19 mouse cellular contexts compared by ENCODE assay signal in the genomic region with DNA sequence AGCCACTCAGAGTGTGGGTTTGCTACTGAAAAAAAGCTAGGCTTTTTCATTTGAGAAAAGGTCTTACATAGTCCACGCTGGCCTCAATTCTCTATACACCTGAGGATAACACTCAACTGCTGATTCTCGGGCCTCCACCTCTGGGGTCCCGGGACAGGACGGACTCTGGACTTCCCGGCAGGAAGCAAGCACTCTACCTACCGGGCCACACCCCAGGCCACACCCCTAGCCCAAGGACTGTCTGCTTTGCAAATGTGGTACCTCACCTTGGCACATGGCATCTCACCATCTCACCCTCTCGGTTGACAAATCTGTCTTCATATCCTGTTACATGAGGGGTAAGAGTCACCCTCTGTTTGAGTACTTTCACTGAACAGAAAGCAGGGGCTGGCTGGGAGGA. TPM values are rescaled to one million over a fixed set of nuclear protein-coding genes. Genes with fewer than 3 reads are reported as not detected.
"Had no signal": no experiment of that assay in that cellular context is flagged by ENCODE, and none has a peak within 500 bp of the region (broad histone marks: within the 10 kb centered on the region; RNA-seq: fewer than 3 reads in every experiment).

No protein-coding gene starts in this region.

- H3K27ac ChIP-seq: macrophage; midbrain, embryonic 13.5 days; midbrain, embryonic 15.5 days; neural tube, embryonic 12.5 days had no signal

- ATAC-seq: midbrain, embryonic 13.5 days; midbrain, embryonic 15.5 days had no signal

- H3K9me3 ChIP-seq: megakaryocyte, embryonic 14.5 days; midbrain, embryonic 13.5 days; midbrain, embryonic 15.5 days; neural tube, embryonic 12.5 days had no signal

- H3K36me3 ChIP-seq: midbrain, embryonic 13.5 days; midbrain, embryonic 15.5 days; neural tube, embryonic 12.5 days had no signal

- DNase-seq: lung, adult 18-20 months; lung, postnatal 14 days; lung, postnatal 36 days; right cerebral cortex, postnatal 14 days; thymus, adult 18-20 months; thymus, postnatal 14 days; thymus, postnatal 36 days had no signal

- H3K27me3 ChIP-seq: midbrain, embryonic 15.5 days had no signal

- H3K4me1 ChIP-seq: midbrain, embryonic 13.5 days; midbrain, embryonic 15.5 days; neural tube, embryonic 12.5 days had no signal

- H3K4me3 ChIP-seq: megakaryocyte, embryonic 14.5 days; midbrain, embryonic 13.5 days; midbrain, embryonic 15.5 days; neural tube, embryonic 12.5 days had no signal

- H3K9ac ChIP-seq: lung, embryonic 14.5 days; midbrain, embryonic 13.5 days; midbrain, embryonic 15.5 days; neural tube, embryonic 12.5 days had no signal

- H3K4me2 ChIP-seq: lung, embryonic 14.5 days; midbrain, embryonic 11.5 days; midbrain, embryonic 13.5 days; midbrain, embryonic 15.5 days; neural tube, embryonic 12.5 days had no signal

RNA-seq across cellular contexts. Expression of a gene that starts 17.7 kb away (rescaled TPM):
- total RNA-seq: megakaryocyte progenitor cell, adult 5-6 weeks; midbrain, postnatal 0 days; monocyte, adult 5-6 weeks; neutrophil, adult 5-6 weeks had no signal
- polyA plus RNA-seq: lung, embryonic 14.5 days; macrophage; midbrain, embryonic 11.5 days; midbrain, embryonic 13.5 days; midbrain, embryonic 15.5 days; midbrain, postnatal 0 days; spleen, adult 2 months had no signal
